Mouse (Mus musculus): ENCODE data around the gene Specc1l. TPM values are rescaled to one million over a fixed set of nuclear protein-coding genes. Genes with fewer than 3 reads are reported as not detected.

The Specc1l gene
- polyA plus RNA-seq, 1 experiment, result 5.2 TPM

DNA sequence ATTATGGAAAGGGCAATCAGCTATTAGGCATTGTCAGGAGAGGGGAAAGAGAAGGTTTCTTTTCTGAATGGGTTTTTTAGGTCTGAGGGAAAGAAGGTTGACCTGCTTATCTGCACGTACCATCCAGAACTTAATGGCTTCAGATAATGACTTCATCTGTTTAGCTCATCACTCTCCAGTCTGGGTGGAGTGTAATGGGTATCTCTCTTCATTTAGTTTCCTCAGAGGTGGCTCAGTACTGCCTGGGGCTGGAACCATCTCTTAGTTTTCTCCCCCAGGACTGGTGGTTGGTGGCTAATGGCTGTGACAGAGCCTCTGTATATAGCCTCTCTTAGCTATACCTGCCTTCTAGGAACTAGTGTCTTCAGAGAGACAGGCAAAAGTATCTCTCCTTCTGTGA, 79.5 kb downstream of the Specc1l start:
- TF ChIP-seq GATA1 (IDR thresholded peaks at IDR 0.05; ENCODE audit: low read length), result no peak

DNA sequence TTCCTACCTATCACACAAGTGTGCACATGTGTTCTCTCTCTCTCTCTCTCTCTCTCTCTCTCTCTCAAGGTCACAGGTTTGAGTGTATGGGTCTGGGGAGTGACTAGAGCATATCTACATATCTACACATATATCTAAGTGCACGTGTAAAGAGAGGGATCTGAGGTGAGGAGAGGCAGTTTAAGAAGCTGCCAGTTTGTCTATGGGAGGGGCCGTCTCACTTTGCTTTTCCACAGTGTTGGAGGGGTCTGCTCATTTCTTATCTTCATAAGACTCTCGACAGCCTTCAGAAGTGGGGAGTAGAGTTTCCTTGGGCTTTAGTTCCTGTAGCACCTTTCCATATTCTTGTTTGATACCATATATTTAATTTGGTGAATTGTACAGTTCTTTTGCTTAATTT, 81.4 kb downstream of the Specc1l start:
- no peak for TF ChIP-seq GATA1 (IDR thresholded peaks at IDR 0.05; ENCODE audit: low read length)

DNA sequence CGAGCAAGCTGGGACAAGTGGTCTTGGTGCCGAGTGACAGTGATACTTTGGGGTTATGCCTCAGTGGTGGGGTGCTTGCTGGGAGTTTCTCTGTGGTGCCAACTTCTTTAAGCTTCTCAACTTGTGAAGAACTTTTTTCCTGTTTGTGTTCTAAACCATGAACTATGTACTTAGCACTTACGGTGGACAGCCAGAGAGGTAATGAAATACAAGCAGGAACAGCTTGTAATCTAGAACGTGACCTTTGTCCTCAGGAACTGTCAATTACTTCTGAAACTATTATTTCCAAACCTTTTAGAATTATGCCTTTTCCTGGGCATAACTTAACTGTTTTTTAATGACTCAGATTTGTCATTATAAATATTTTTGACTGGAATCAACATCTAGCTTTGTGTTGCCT, 82.5 kb downstream of the Specc1l start:
- TF ChIP-seq GATA1 (IDR thresholded peaks at IDR 0.05; ENCODE audit: low read length), result no peak

DNA sequence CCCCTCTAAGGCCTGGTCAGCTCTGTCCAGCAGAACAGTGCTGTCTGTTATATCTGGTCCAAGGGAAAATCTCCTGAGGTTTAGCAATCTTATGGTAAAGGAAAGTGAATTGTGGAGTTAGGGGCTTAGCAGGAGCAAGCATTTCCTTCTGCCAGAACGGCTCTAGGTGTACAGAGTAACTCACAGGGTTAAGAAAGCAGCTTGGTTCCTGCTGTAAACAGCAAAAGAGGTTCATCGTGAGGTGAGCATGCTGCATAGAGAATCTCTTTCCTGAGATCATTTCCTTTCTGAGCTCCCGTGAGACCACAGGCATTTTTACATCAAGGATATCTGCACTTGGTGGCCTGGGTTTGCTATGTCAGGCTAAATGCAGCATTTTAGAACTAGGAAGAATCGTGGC, 83.1 kb downstream of the Specc1l start:
- TF ChIP-seq GATA1 (IDR thresholded peaks at IDR 0.05; ENCODE audit: low read length), result no peak

DNA sequence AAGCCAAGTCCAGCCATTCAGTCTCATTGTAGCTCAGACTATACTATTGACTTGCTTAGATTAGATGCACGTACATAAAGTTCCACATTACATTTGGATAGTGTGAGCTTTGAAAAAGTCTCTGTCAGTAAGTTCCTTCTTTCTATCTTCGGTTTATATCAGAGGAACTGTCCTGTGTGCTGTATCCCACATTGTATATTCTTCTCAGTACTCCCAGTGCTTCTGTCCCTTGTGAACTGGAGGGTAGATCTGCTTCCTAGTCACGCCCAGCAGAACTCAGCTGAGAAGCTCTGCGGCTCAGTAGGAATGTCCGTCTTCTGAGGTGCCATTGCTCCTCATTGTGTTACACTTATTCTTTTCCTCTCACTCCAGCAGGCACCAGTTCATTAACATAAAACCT, 86.7 kb downstream of the Specc1l start:
- no peak for TF ChIP-seq GATA1 (IDR thresholded peaks at IDR 0.05; ENCODE audit: low read length)

DNA sequence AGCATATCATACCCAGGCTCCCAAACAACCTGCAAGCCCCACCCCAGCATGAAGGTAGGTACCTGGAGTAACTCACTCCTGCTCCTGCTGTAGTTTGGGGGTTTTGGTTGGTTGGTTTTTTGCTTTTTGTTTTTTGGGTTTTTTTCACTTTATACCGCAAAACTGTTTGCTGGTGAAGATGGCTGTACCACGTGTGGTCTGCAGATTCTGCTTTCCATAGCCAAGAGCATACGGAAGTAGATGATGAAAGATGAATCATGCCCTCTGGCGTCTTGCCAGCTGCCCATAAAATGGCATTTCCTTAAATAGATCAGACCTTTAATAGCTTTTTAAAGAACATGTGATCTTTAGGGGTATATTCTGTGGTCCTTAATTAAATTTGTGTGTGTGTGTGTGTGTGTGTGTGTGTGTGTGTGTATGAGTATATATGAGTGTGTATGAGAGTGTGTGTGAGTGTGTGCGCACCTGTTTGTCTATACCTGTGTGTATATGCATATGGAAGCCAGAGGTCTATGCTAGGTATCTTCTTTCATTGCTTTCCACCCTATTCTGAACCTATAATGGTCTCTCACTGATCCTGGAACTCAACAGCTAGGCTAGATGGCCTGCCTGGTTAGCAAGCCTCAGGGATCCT, 88.0 kb downstream of the Specc1l start:
- no peak for TF ChIP-seq GATA1 (IDR thresholded peaks at IDR 0.05; ENCODE audit: low read length)

DNA sequence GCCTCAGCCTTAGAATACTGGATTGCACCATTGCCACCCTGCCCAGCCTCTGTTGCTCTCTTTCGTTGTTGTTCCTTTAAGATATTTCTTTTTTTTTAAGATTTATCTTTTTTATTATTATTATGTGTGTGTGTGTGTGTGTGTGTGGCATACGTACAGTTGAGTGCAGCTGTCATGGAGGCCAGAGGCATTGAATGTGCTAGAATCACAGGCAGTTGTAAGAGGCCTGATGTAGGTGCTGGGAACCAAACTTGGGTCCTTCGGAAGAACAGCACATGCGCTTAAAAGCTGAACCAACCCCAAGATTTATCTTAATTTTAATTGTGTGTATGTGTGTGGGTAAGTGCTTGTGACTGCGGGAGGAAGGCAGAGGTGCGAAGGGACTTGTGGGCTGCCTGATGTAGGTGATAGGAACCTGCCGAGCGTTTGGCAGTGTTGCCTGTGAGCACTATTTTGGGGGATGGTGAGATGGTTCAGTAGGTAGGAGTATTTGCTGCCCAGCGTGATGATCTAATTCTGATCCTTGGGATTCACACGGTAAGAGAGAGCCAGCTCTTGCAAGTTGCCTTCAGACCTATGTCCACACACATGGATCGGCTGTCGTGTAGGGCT, 89.4 kb downstream of the Specc1l start:
- no peak for TF ChIP-seq GATA1 (IDR thresholded peaks at IDR 0.05; ENCODE audit: low read length)

DNA sequence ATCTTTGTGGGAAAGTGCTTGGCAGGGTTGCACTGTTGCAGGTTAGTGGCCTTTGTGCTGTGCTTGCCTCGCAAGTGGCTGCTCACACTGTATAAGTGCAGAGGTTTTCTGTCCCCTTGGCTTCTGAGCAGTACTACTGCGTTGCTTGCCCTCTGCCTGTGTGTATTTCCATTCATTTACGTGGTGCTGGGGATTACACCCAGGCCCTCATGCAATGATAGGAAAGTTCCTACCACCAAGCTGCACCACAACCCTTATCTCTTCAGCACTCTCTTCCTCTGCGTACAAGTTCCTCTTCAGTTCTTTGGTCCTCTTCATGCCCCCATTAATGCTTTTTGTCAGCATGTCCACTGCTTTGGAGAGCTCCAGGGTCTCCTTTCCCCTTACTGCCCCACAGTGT, 90.1 kb downstream of the Specc1l start:
- peak; percentile 29 for TF ChIP-seq GATA1 (IDR thresholded peaks at IDR 0.05; ENCODE audit: low read length)

DNA sequence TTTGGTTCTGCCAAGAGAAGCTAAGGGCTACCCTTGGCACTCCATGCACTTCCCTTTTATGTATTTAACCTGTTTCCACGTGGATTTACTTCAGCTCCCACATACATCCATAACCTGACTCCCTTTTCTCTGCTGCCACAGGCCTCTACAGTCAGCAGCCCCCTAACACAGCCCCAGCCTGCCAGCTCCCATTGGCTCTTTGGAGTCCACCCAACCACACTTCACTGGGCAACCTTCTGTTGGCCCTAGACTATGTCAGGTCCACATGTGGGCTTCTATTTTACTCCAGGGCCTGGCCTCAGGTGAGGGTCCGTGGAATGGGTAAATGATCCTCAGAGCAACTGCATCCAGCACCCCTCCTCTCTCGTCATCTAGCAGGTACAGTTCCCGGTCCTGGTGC, 90.7 kb downstream of the Specc1l start:
- no peak for TF ChIP-seq GATA1 (IDR thresholded peaks at IDR 0.05; ENCODE audit: low read length)

DNA sequence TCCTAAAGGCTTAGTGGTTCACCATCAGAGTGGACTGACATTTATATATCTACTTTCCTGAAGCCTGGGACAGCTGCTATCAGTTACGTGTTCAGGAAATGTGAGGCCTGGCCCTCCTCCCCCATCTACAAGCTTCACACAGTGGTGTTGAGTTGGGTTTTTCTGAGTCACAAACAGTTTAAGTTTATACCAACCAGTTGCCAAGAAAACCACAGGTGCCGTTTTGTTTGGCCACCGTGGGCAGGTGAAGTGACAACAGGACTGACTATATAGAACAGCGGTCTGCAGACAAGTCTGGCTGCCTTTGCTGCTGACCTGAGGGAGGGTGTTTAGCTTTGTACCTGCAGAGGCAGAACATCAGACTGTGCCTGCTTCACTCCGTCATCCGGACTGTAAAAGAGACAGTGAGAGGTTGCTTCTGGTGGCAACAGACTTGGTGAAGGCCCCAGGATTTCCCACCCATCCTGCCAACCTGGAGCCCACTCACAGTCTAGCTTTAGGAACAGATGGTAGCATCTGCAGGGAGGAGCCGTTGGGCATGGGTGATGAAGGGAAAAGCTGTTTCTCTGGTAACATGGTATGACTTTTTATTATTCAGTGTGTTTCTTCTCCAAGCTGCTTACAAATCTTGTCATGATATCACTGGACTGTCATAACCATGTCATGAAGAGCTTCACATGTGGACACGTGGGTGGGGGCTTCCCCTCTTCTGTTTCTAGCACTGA, 91.6 kb downstream of the Specc1l start:
- no peak for TF ChIP-seq GATA1 (IDR thresholded peaks at IDR 0.05; ENCODE audit: low read length)

DNA sequence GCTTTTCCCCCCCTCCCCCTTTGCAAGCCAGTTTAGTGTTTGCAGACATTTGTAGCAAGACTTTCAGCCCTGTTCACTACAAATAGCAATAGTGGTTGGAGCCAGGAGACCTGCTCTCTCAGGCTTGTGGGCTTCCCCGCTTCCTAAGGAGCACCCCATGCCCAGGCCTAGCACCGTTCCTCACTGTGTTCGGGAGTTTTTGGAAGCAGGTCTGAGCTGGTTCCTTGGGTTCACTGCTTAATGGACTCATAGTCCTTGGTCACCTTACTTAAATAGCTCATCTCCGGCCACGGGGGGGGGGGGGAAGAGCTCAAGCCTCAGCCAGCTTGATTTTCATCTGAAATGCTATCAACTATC, 92.2 kb downstream of the Specc1l start:
- no peak for TF ChIP-seq GATA1 (IDR thresholded peaks at IDR 0.05; ENCODE audit: low read length)

DNA sequence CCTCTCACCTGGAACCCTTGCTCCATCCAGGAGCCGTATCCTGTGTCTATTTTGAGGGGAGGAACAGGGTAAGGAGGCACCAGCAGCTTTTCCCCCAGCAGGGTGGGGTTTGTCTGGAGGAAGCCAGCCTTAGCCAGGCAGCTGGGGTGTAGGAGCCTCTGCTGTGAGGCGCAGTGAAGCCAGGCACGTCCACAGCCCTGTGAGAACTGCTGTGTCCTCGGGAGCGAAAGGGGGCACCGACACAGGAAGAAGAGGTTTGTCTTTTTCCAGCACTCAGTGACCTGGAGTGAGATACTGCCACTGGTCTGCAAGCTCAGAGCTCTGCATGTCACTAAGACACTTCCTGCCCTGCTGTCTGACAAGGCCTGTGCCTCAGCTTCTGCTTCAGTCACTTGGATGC, 92.5 kb downstream of the Specc1l start:
- TF ChIP-seq GATA1 (IDR thresholded peaks at IDR 0.05; ENCODE audit: low read length), result no peak

DNA sequence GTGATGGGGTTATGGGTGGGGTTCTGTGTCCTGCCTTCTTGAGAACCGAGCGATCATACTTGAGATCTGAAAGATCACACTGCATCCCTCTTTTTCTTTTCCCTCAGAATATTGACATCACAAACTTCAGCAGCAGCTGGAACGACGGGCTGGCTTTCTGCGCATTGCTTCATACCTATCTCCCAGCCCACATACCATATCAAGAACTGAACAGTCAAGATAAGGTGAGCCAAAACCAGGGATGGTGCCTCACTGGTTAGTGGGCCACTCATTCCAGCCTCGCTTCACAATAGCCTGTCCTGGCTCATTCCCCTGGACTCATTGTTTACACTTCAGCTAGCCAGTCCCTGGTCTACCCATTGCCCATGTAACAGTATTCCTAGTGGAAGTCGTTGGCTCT, 95.3 kb downstream of the Specc1l start:
- TF ChIP-seq GATA1 (IDR thresholded peaks at IDR 0.05; ENCODE audit: low read length), result no peak

DNA sequence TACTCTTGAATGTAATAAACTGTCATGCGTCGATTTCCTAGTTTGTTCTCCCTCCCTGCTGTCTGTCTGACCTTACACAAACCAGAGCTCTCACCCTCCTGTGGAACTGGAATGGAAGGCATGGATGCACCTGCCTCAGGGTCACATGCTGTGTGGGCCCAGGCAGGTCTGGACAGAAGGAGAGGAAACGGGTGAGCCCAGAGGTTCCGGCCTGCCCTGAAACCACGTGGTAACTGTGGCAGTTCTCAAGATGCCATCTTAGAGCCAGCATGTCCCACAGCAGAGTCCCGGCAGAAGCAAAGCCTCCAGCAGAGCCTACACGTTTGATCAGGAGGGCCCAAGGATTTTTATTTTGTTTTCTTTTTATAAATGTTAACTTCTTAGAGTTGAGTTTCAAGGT, 100.5 kb downstream of the Specc1l start:
- TF ChIP-seq GATA1 (IDR thresholded peaks at IDR 0.05; ENCODE audit: low read length), result no peak

DNA sequence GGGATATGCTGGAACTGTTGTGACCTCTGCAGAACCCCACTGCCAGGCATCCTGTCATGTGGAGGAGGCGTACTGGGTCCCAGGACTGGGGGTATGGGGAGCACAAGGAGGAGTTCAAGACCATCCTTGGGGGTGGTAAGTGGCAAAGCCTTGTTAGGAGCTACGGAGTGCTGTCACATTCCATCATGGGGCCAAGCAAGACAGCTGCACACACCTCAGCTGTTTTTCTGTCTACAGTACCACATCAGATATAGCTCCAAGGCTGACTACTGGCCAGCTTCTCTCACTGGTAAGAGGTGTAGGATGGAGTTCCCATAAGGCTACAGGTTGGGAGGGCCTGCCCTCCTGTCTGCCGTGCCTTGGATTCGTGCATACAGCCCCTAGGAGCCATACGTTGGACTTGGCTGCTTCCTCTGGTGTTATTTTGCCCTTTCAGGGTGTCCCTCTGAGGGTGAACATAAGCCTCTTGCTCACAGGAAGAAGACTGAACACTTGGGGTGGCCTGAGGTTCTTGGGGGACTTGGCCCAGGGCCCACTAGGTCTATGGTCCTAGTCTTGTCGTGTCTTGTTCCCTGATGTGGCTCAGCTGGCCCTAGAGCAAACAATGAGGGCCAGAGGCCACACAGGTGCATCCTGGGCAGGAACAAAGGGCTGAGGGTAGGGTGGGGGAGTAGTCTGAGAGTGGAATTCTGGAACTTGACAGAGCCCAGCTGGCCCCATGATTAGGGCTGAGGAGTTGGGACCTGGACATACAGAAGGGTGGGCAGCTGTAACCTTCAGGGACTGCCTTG, 102.5 kb downstream of the Specc1l start:
- TF ChIP-seq GATA1 (IDR thresholded peaks at IDR 0.05; ENCODE audit: low read length), result no peak

DNA sequence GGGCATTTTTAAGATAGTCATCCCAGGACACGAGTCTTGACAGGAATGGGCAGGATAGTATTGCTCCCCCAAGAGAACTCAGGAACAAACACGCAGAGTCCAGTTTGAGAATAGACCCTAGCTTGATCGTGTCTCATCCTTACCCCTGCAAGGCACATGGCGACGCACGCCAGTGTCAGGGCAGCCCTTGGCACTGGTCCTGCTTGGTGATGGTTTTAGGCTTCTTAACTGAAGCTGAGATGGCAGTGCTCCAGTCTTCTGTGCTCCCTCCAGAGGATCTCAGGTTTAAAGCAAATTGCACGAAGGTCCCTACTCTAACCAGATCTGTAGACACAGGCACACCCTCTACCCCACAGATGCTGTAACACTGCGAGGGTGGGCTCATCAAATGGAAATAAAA, 103.9 kb downstream of the Specc1l start:
- no peak for TF ChIP-seq GATA1 (IDR thresholded peaks at IDR 0.05; ENCODE audit: low read length)
